ENCODE assay signal across 8 mouse cellular contexts in genomic region chr11:70017199-70017767, GRCm38 (mm10). TPM values are rescaled to one million over a fixed set of nuclear protein-coding genes. Genes with fewer than 3 reads are reported as not detected.
DNase-seq lines count a peak whose midpoint lies in the region; ATAC-seq and TF ChIP-seq lines count a peak whose summit lies in the region.

No protein-coding gene starts in this region.

- no peak for DNase-seq in kidney, postnatal 0 days (ENCODE audit: low spot score)
- no peak for DNase-seq in kidney, postnatal 4 days
- no peak for DNase-seq in forebrain, embryonic 11.5 days (ENCODE audit: low spot score)
- DNase-seq in midbrain, postnatal 0 days (ENCODE audit: low spot score), result no peak
- no peak for DNase-seq in spleen, postnatal 14 days (ENCODE audit: low spot score in 2 of 2)
- no peak for DNase-seq in gastrocnemius, postnatal 36 days
- no peak for DNase-seq in lung, adult 18-20 months

- intact Hi-C loops in gastrocnemius, postnatal 36 days (cut with DNase I), result no loop called here

- 0 out of 2 replicates have a peak overlapping the region, but pooled peaks have one; percentile 6 for H3K27ac ChIP-seq in kidney, postnatal 0 days
- H3K27ac ChIP-seq in forebrain, embryonic 11.5 days (ENCODE audit: low read depth, low read length), result 0 out of 2 replicates have a peak overlapping the region, but pooled peaks have one; percentile 13
- H3K27ac ChIP-seq in hindbrain, embryonic 15.5 days (replicated peaks), result peak overlapping the region; percentile 94
- peak overlapping the region; percentile 96 for H3K27ac ChIP-seq in midbrain, postnatal 0 days (ENCODE audit: low read depth, low read length)

- H3K4me2 ChIP-seq in kidney, postnatal 0 days (ENCODE audit: low read length), result peak overlapping the region; percentile 92
- peak overlapping the region; percentile 65; the same call in 1 of the 2 replicates for H3K4me2 ChIP-seq in forebrain, embryonic 11.5 days (ENCODE audit: low read depth, low read length, severe bottlenecking)
- peak overlapping the region; percentile 89 for H3K4me2 ChIP-seq in hindbrain, embryonic 15.5 days
- peak overlapping the region; percentile 87 for H3K4me2 ChIP-seq in midbrain, postnatal 0 days (ENCODE audit: low read depth, low read length, poor library complexity, severe bottlenecking)

- no peak for ATAC-seq in kidney, postnatal 0 days (replicated peaks; ENCODE audit: low FRiP score, low read depth)
- ATAC-seq in forebrain, embryonic 11.5 days (replicated peaks; ENCODE audit: low FRiP score), result no peak
- no peak for ATAC-seq in hindbrain, embryonic 15.5 days (ENCODE audit: low FRiP score, low read depth)
- ATAC-seq in midbrain, postnatal 0 days (ENCODE audit: low FRiP score), result no peak

- H3K27me3 ChIP-seq in kidney, postnatal 0 days (ENCODE audit: insufficient read depth, low read length), result no peaks in the 10 kb centered on the region
- no peaks in the 10 kb centered on the region for H3K27me3 ChIP-seq in forebrain, embryonic 11.5 days (ENCODE audit: control insufficient read depth, insufficient read depth, low read length)
- H3K27me3 ChIP-seq in hindbrain, embryonic 15.5 days, result no peaks in the 10 kb centered on the region
- H3K27me3 ChIP-seq in midbrain, postnatal 0 days (ENCODE audit: insufficient read depth, low read length), result no peaks in the 10 kb centered on the region

- H3K4me1 ChIP-seq in kidney, postnatal 0 days (replicated peaks; ENCODE audit: insufficient read depth, low read length), result peaks cover 25% of the 10 kb centered on the region
- H3K4me1 ChIP-seq in forebrain, embryonic 11.5 days (replicated peaks; ENCODE audit: control insufficient read depth, insufficient read depth, low read length), result peaks cover 39% of the 10 kb centered on the region
- H3K4me1 ChIP-seq in hindbrain, embryonic 15.5 days (replicated peaks), result peaks cover 61% of the 10 kb centered on the region
- peaks cover 17% of the 10 kb centered on the region for H3K4me1 ChIP-seq in midbrain, postnatal 0 days (ENCODE audit: insufficient read depth, low read length)

- H3K4me3 ChIP-seq in kidney, postnatal 0 days (replicated peaks; ENCODE audit: low read depth, low read length), result no peak overlapping the region
- no peak overlapping the region for H3K4me3 ChIP-seq in forebrain, embryonic 11.5 days (ENCODE audit: low read depth, low read length)
- H3K4me3 ChIP-seq in hindbrain, embryonic 15.5 days, result peak overlapping the region; percentile 54
- H3K4me3 ChIP-seq in midbrain, postnatal 0 days (ENCODE audit: low read depth, low read length), result peak overlapping the region; percentile 63

- TF ChIP-seq CTCF in kidney, postnatal 0 days (IDR thresholded peaks at IDR 0.05; ENCODE audit: low read depth), result no peak
- TF ChIP-seq CTCF in midbrain, postnatal 0 days (IDR thresholded peaks at IDR 0.05), result no peak

- 41% methylated on average over 7 of the region's 7 CpGs for WGBS in kidney, postnatal 0 days
- WGBS in forebrain, embryonic 11.5 days, result 31% methylated on average over 7 of the region's 7 CpGs
- WGBS in hindbrain, embryonic 15.5 days, result 46% methylated on average over 7 of the region's 7 CpGs
- WGBS in midbrain, postnatal 0 days, result 20% methylated on average over 7 of the region's 7 CpGs

- H3K9me3 ChIP-seq in kidney, postnatal 0 days (replicated peaks; ENCODE audit: low read length), result no peaks in the 10 kb centered on the region
- H3K9me3 ChIP-seq in forebrain, embryonic 11.5 days (ENCODE audit: control insufficient read depth, low read length), result no peaks in the 10 kb centered on the region
- H3K9me3 ChIP-seq in hindbrain, embryonic 15.5 days, result no peaks in the 10 kb centered on the region
- no peaks in the 10 kb centered on the region for H3K9me3 ChIP-seq in midbrain, postnatal 0 days (ENCODE audit: low read length)

- H3K9ac ChIP-seq in kidney, postnatal 0 days (ENCODE audit: low read depth, low read length), result no peak overlapping the region
- H3K9ac ChIP-seq in forebrain, embryonic 11.5 days (ENCODE audit: low read length), result peak overlapping the region; percentile 39
- H3K9ac ChIP-seq in hindbrain, embryonic 15.5 days, result peak overlapping the region; percentile 86; the same call in 1 of the 2 replicates
- peak overlapping the region; percentile 80 for H3K9ac ChIP-seq in midbrain, postnatal 0 days (replicated peaks; ENCODE audit: low read length, poor library complexity, severe bottlenecking)

- H3K36me3 ChIP-seq in kidney, postnatal 0 days (ENCODE audit: insufficient read depth, low read length), result peaks cover 8% of the 10 kb centered on the region; the same call in 1 of the 2 replicates
- no peaks in the 10 kb centered on the region; the same call in 1 of the 2 replicates for H3K36me3 ChIP-seq in forebrain, embryonic 11.5 days (ENCODE audit: control insufficient read depth, insufficient read depth, low read length)
- peaks cover 10% of the 10 kb centered on the region for H3K36me3 ChIP-seq in hindbrain, embryonic 15.5 days
- peaks cover 13% of the 10 kb centered on the region for H3K36me3 ChIP-seq in midbrain, postnatal 0 days (ENCODE audit: insufficient read depth, low read length)

RNA-seq across cellular contexts. Expression of gene Dlg4, which starts 0.5 kb away (rescaled TPM):
- 4.3 and 6.5 TPM in 2 replicates for polyA plus RNA-seq in kidney, postnatal 0 days (2015; fragmentation: Nextera tagmentation; extraction: Ambion mirVana)
- polyA plus RNA-seq in forebrain, embryonic 11.5 days (2014; fragmentation: Nextera tagmentation; extraction: Ambion mirVana), result 18.2 and 21.5 TPM in 2 replicates
- 23.8 and 24.1 TPM in 2 replicates for polyA plus RNA-seq in hindbrain, embryonic 15.5 days (2015; fragmentation: Nextera tagmentation; extraction: Ambion mirVana)
- total RNA-seq in midbrain, postnatal 0 days (2014; rRNA removed), result 256 and 269 TPM in 2 replicates
- 16.1 and 18.1 TPM in 2 replicates for polyA plus RNA-seq in midbrain, postnatal 0 days (2015; fragmentation: Nextera tagmentation; extraction: Ambion mirVana)
- 1 to 10 TPM; 4.9 to 6.5 TPM for total RNA-seq in gastrocnemius, postnatal 36 days (2021)

RNA-seq across cellular contexts. Expression of gene Acadvl, which starts 2.1 kb away (rescaled TPM):
- 178 and 197 TPM in 2 replicates for polyA plus RNA-seq in kidney, postnatal 0 days (2015; fragmentation: Nextera tagmentation; extraction: Ambion mirVana)
- polyA plus RNA-seq in forebrain, embryonic 11.5 days (2014; fragmentation: Nextera tagmentation; extraction: Ambion mirVana), result 44.0 and 47.6 TPM in 2 replicates
- 58.0 and 62.2 TPM in 2 replicates for polyA plus RNA-seq in hindbrain, embryonic 15.5 days (2015; fragmentation: Nextera tagmentation; extraction: Ambion mirVana)
- total RNA-seq in midbrain, postnatal 0 days (2014; rRNA removed), result 35.9 and 42.7 TPM in 2 replicates
- 62.1 and 64.2 TPM in 2 replicates for polyA plus RNA-seq in midbrain, postnatal 0 days (2015; fragmentation: Nextera tagmentation; extraction: Ambion mirVana)
- total RNA-seq in gastrocnemius, postnatal 36 days (2021), result 100 to 1,000 TPM; 320 to 384 TPM

RNA-seq across cellular contexts. Expression of gene Dvl2, which starts 16.9 kb away (rescaled TPM):
- 25.8 and 27.1 TPM in 2 replicates for polyA plus RNA-seq in kidney, postnatal 0 days (2015; fragmentation: Nextera tagmentation; extraction: Ambion mirVana)
- 43.9 and 47.6 TPM in 2 replicates for polyA plus RNA-seq in forebrain, embryonic 11.5 days (2014; fragmentation: Nextera tagmentation; extraction: Ambion mirVana)
- polyA plus RNA-seq in hindbrain, embryonic 15.5 days (2015; fragmentation: Nextera tagmentation; extraction: Ambion mirVana), result 26.4 and 28.7 TPM in 2 replicates
- total RNA-seq in midbrain, postnatal 0 days (2014; rRNA removed), result 31.5 and 33.3 TPM in 2 replicates
- 19.0 and 20.0 TPM in 2 replicates for polyA plus RNA-seq in midbrain, postnatal 0 days (2015; fragmentation: Nextera tagmentation; extraction: Ambion mirVana)
- 1 to 10 TPM; 3.3 to 4.6 TPM for total RNA-seq in gastrocnemius, postnatal 36 days (2021)

RNA-seq across cellular contexts. Expression of gene Phf23, which starts 21.7 kb away (rescaled TPM):
- polyA plus RNA-seq in kidney, postnatal 0 days (2015; fragmentation: Nextera tagmentation; extraction: Ambion mirVana), result 61.9 and 62.6 TPM in 2 replicates
- polyA plus RNA-seq in forebrain, embryonic 11.5 days (2014; fragmentation: Nextera tagmentation; extraction: Ambion mirVana), result 61.4 and 63.0 TPM in 2 replicates
- 56.1 and 62.2 TPM in 2 replicates for polyA plus RNA-seq in hindbrain, embryonic 15.5 days (2015; fragmentation: Nextera tagmentation; extraction: Ambion mirVana)
- 42.4 and 45.2 TPM in 2 replicates for total RNA-seq in midbrain, postnatal 0 days (2014; rRNA removed)
- polyA plus RNA-seq in midbrain, postnatal 0 days (2015; fragmentation: Nextera tagmentation; extraction: Ambion mirVana), result 37.6 and 40.0 TPM in 2 replicates
- total RNA-seq in gastrocnemius, postnatal 36 days (2021), result 10 to 100 TPM; 12.6 to 16.5 TPM

RNA-seq across cellular contexts. Expression of gene Gabarap, which starts 26.3 kb away (rescaled TPM):
- 626 TPM in 2 replicates for polyA plus RNA-seq in kidney, postnatal 0 days (2015; fragmentation: Nextera tagmentation; extraction: Ambion mirVana)
- 472 and 477 TPM in 2 replicates for polyA plus RNA-seq in forebrain, embryonic 11.5 days (2014; fragmentation: Nextera tagmentation; extraction: Ambion mirVana)
- polyA plus RNA-seq in hindbrain, embryonic 15.5 days (2015; fragmentation: Nextera tagmentation; extraction: Ambion mirVana), result 561 and 571 TPM in 2 replicates
- total RNA-seq in midbrain, postnatal 0 days (2014; rRNA removed), result 197 and 226 TPM in 2 replicates
- 501 and 511 TPM in 2 replicates for polyA plus RNA-seq in midbrain, postnatal 0 days (2015; fragmentation: Nextera tagmentation; extraction: Ambion mirVana)
- total RNA-seq in gastrocnemius, postnatal 36 days (2021), result 100 to 1,000 TPM; 142 to 178 TPM

Comparison
In these comparisons a context has a peak if more than half of its experiments do, and no peak if none do; other contexts are left out.
1. H3K27ac ChIP-seq: peak in every context shown above with its lines; median percentile 96 in midbrain, postnatal 0 days; 94 in hindbrain, embryonic 15.5 days; 13 in forebrain, embryonic 11.5 days; 6 in kidney, postnatal 0 days.
2. H3K4me3 ChIP-seq: peak in hindbrain, embryonic 15.5 days (single experiment) and midbrain, postnatal 0 days (single experiment); none in kidney, postnatal 0 days (single experiment) and forebrain, embryonic 11.5 days (single experiment).
3. Peak in every context shown above with its lines, with median percentiles within 50 percentile points of each other: H3K4me2 ChIP-seq.